Mouse (Mus musculus) cerebellum, adult 11-12 months (tissue): ENCODE measurements around the gene Gpatch8.

Experiments
- DNase-seq: peaks from one replicate; pipeline ENCODE4 v3.0.0; 2022

The Gpatch8 gene

GRCm38 (mm10) chr11:102556031-102556715 is at the start of gene Gpatch8:
Gene Gpatch8 (minus strand): TSS chr11:102556392.
- DNase-seq = peak; percentile 97

DNA sequence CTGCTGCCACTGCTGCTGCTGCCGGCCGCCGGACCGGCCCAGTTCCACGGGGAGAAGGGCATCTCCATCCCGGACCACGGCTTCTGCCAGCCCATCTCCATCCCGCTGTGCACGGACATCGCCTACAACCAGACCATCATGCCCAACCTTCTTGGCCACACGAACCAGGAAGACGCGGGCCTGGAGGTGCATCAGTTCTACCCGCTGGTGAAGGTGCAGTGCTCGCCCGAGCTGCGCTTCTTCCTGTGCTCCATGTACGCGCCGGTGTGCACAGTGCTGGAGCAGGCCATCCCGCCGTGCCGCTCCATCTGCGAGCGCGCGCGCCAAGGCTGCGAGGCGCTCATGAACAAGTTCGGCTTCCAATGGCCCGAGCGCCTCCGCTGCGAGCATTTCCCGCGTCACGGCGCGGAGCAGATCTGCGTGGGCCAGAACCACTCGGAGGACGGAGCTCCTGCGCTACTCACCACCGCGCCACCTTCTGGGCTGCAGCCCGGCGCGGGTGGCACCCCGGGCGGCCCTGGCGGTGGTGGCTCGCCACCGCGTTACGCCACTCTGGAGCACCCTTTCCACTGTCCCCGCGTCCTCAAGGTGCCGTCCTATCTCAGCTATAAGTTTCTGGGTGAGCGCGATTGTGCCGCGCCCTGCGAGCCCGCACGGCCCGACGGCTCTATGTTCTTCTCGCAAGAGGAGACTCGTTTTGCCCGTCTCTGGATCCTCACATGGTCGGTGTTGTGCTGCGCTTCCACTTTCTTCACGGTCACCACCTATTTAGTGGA is 48.8 kb upstream of the Gpatch8 start:
- no peak for DNase-seq

DNA sequence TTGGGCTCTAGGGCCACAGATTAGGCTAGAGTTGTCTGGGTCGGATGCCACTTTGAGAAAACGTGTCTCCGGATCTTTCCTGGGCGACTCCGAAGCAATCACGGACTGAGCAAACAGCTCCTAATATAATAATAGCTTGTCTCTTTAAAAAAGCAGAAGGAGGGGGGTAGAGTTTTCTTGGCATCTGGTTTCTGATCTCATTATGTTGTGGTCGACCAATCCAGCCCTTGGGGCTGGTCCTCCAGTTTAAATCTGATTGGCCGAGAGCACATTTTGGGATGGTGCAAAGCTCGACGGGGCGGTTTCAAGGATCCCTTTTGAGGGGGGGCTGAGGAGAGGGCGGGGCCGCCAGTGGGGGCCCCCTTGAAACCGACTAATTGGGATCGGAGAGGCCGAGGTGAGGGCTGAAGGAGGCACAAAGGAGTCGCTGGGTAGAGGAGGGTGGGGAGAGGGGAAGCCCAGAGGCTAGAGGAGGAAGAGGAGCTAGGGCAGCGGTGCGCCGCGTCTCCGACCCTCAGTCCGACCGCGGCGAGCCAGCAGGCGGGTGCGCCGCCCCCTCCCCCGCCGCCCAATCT is 47.9 kb upstream of the Gpatch8 start, which contains the start of gene Fzd2:
Gene Fzd2 (plus strand): TSS at position 387 of the 575 bp plus-strand sequence.
- peak; percentile 29 for DNase-seq

DNA sequence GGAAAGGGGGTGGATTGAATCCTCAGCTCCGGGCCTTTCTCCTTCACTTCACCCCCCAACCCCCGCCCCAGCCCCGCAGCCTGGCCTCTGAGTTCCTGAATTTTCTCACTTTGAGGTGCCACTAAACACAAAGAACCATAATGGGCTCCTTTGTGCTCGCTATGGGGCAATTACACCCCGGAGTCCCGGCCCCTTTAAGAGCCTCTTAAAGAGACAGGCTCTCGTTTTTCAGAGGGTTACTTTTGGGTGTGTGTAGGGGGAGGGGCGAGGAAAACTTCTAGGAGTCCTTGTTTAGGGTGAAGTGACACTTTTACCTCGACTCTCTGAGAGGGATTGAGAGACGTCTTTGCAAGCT is 47.3 kb upstream of the Gpatch8 start:
- DNase-seq = no peak

DNA sequence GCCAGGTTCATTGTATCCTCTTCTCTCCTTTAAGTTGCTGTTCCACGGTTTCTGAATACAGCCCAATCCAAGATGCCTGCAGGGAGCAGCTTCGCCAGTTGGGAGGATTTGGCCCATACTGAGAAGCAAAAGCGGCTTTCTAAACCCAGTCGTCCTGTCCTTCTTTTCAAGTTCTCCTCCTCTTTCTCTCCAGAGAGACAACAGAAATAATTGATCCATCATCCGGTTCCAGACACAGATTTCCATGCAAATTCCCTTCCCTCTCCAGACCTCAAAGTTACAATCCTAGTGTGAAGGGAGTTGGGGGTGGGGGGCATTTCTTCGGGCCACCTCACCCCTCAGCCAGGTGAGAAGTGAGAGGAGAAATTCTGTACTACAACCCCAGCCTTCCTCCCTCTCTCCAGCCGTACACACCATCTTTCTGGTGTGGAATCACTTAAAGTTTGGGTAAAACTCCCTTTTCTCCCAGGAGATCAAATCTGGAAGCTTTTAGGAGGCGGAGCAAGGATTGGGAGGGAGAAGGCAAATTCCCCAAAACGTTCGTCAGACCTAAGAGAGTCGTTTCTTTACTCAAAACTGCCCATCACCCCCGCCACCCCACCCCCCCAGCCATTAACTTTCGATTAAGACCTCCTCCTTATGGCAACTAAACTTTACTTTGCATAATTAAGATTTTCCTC is 46.8 kb upstream of the Gpatch8 start:
- no peak for DNase-seq

GRCm38 (mm10) chr11:102599912-102600311 is 43.7 kb upstream of the Gpatch8 start:
- DNase-seq = no peak

- DNase-seq = no peak
Measured at GRCm38 (mm10) chr11:102595341-102595820, 39.2 kb upstream of the Gpatch8 start.

DNA sequence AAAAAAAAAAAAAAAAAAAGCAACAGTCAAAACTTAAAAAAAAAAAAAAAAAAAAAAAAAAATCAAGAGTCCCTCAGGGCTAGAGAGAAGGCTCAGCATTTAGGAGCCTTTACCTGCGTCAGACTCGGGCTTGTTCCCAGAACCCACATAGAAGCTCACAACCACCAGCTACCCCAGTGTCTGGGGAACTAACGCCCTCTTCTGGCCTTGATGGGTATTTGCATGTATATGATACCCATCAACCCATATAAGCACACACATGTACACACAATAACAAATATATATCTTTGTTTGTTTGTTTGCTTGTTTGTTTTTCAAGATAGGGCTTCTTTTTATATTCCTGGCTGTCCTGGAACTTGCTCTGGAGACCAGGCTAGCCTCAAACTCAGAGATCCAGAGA is 31.4 kb upstream of the Gpatch8 start:
- DNase-seq = no peak

DNA sequence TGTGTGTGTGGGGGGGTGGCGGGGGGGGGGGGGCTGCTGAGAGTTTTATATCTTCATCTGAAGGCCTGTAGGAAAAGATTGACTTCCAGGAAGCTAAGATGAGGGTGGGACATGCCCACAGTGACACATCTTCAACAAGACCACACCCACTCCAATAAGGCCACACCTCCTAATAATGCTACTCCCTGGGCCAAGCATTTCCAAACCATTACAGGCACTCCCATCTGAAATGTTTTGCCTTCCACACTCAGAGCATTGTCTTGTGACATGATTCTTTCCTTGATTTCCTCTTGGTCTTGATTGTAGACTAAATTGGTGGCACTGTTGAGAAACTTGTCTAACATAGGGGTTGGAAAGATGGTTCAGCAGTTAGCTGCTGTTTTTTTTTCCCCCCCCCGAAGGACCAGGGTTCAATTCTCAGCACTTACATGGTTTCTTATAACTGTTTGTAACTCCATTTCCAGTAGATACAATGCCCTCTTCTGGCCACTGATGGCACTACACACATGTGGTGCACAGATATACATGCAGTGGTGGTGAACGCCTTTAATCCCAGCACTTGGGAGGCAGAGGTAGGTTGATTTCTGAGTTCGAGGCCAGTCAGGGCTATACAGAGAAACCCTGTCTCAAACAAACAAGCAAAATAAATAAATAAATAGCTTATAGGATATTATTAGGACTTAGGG is 30.4 kb upstream of the Gpatch8 start:
- DNase-seq = no peak

GRCm38 (mm10) chr11:102582736-102583135 is 26.5 kb upstream of the Gpatch8 start:
- DNase-seq = no peak

- DNase-seq = no peak
Measured at GRCm38 (mm10) chr11:102582016-102582610, 25.9 kb upstream of the Gpatch8 start.

DNA sequence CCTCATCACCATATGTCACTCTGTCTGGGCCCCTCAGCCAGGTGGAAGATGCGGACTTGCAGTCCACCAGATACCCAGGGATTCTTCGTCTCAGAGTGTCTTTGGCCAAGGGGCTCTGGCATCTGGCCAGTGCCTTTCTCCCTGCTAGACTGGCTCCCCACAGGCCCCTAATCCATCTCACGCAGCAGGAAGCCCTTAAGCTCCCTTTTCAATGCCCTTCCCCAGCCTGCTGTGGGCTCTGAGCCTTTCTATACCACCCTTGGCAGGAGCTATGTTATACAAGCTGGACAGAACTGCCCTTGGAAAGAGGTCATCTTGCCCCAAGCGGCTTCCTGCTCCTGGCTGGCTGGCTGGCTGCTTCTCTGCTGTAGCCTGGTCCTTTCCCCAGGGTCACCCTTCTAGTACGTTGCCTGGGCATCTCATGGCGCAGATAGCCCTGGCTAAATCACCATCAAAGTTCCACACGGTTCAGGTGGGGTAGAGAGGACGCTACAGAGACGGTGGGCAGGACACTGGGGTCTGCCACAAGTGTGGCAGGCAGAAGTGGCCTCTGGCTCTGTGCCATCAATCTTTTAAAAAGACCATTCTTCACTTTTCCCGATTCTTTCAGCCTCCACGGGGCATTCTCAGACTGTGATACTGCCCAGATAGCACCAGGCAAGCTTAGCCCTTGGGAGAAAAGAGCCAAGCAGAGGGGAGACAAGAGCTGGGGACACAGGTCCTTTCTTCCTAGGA is 25.3 kb upstream of the Gpatch8 start:
- no peak for DNase-seq

DNA sequence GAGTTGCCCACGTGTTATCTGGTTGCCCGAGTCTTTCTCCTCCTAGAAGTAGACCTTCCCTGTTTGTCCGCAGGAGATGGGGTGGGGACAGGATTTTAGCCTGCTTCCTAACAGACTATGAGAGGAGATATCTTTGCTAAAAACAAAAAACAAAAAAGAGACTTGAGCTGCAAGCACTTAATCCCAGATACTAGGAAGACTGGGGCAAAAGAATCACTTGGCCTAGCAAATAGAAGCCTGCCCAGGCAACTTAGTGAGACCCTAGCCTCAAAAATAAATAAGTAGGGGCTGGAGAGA is 23.8 kb upstream of the Gpatch8 start:
- no peak for DNase-seq

DNA sequence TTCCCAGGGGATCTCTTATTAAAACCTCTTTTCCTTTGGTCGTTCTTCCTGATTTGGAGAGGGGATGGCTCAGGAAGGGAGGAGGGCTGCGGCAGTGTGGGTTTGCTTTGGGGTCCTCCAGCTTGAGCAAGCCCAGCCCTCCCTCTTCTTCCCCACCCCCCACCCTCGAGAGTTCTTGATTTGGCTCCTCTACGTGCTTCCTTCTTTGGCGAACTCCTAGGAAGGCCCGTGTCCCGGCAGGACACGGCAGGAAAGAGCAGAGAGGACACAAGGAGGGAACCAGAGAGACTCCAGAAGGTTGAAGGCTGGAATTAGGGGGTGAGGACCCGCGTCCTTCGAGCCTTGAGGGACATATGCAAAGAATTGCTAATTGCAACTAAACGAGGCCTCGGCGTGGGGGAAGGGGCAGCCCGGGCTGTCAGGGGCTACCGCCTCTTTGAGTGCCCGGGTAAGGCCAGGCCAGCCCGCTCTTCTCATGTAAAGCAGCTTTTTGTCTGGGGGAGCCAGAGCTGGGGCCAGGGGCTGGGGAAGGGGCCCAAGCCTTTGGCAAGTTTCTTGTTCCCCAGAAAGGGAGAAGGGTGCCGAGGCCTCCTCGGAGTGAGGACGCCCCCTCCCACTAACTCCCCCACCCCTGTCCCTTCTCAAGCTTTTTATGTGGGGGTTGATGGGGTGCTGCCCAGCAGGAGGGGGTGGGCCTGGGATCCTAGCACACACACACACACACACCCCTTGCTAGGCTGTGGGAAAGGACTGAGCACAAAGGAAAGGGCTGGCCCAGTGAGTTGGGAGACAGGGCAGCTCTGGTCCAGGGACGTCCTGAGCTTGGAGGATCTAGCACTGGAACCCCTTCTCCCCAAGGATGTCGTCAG is 23.2 kb upstream of the Gpatch8 start, which contains the start of gene Gm11627:
Gene Gm11627 (minus strand): TSS at position 297 of the 869 bp plus-strand sequence.
- no peak for DNase-seq

DNA sequence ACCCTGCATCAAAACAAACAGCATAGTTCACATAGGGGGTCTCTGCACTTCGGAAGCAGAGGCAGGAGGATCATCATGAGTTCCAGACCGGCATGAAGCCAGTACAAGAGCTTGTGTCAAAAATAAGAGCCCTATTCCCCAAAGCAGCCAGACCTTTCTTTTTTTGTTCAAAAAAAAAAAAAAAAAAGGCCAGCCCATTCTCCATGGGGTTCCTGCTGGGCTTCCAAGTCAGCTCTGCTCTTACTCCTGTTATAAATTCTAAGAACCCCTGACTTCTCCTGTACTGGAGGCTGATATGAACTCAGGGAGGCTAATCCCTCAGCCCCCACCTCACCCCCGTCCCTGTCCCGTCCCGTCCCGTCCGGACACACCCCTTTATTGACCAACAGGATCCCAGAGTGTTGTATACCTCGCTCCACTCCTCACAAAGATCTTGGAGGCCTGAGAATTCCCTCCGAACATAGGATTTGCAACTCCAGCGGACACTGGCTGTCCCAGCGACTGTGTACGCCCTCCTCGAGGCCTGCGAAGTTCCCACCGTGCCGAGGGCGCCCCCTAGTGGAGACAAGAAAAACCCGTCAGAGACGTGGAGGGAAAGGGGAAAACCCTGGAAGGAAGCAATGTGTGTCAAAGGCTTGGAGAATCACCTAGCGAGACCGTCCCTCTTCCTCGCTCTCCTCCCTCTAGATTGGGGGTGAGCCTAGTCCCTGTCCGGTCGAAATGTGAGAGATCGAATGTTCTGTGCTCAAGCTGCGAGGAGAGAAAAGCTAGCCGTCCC is 22.3 kb upstream of the Gpatch8 start:
- peak; percentile 32 for DNase-seq

GRCm38 (mm10) chr11:102576050-102576754 is 20.0 kb upstream of the Gpatch8 start:
- DNase-seq = no peak

DNA sequence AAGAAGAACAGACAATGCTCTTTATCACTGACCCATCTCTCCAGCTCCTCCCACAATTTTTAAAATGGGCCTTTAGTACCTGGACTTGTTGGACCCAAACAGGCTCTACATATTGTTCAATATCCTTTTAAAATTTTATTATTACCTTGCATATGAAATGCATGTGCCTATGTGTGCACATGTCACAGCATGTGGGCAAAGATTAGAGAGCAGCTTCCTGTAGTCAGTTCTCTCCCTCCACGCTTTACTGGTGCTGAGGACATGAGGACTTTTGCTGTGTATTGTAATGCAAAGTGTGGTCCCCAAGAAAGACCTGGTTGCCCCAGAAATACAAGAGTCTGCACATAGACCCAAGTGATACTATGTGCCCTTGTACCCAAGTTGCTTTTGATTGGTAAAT is 18.8 kb upstream of the Gpatch8 start:
- no peak for DNase-seq

DNA sequence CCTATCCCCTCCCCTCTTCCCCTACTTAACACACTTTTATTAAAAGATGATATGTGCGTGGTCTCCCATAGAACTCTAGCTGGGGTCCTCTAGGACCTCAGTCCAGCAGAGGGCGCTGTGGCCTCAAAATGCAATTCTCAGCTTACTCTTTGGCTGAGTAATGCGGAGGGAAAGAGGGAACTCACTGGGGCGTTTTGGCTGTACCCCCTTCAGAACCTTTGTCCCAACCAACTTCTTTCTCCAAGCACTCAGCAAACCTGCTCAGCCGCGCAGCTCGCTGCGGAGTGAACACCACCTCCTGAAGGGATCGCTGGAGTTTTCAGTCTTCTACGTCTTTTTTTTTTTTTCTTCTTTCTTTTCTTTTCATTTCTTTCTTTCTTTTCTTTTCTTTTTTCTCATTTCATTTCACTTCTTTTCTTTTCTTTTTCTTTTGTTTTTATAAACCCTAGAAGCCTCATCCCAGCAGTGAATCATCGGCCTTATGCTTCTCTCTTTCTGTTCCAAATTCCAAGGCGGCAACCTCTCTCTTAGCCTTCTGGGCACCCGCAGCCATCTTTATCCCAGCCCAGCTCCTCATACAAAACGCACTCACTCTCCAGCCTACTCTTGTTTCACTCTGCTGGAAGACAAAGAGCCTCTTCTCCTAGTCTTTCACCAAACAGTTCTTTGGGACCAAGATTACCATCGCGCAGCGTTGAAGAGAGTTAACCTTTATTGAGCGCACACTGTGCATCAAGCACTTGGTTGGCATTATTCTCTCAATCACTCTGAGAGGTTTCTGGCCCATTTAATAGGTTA is 16.9 kb upstream of the Gpatch8 start:
- DNase-seq = peak; percentile 48
